Mouse (Mus musculus) erythroblast, embryonic 14.5 days (primary cell): ENCODE measurements at regions not wholly inside any gene's neighbourhood (a gene's known extent, or its start where the extent isn't known, plus 50 kb on each side); places are given as distances from the start of the nearest gene placed in this dataset.

Experiments
- H3K27me3 ChIP-seq: 2 replicates; pipeline ENCODE4 v1.6.1; 2012; ENCODE audit warnings: inconsistent platforms; ENCODE audit not compliant: control insufficient read depth
- H3K36me3 ChIP-seq: 2 replicates; pipeline ENCODE4 v1.6.1; 2012; ENCODE audit warnings: mild to moderate bottlenecking, inconsistent platforms; ENCODE audit not compliant: control insufficient read depth
- H3K4me1 ChIP-seq: 2 replicates; pipeline ENCODE4 v1.6.1; 2012; ENCODE audit warnings: inconsistent platforms; ENCODE audit not compliant: control insufficient read depth
- H3K4me3 ChIP-seq: replicated peaks from 2 replicates; pipeline ENCODE3; 2012; ENCODE audit warnings: moderate library complexity, mild to moderate bottlenecking, inconsistent platforms
- H3K9me3 ChIP-seq: 2 replicates; pipeline ENCODE4 v1.6.1; 2012; ENCODE audit warnings: low read length, inconsistent platforms, mixed read lengths; ENCODE audit not compliant: control insufficient read depth
- GATA1 ChIP-seq: IDR thresholded peaks from 2 replicates; pipeline ENCODE4 v1.6.1; 2012; ENCODE audit warnings: low read length, inconsistent platforms, mixed read lengths
- TAL1 ChIP-seq: IDR thresholded peaks from 3 replicates; pipeline ENCODE4 v1.6.1; 2012; ENCODE audit warnings: low read length, inconsistent platforms, mixed read lengths

DNA sequence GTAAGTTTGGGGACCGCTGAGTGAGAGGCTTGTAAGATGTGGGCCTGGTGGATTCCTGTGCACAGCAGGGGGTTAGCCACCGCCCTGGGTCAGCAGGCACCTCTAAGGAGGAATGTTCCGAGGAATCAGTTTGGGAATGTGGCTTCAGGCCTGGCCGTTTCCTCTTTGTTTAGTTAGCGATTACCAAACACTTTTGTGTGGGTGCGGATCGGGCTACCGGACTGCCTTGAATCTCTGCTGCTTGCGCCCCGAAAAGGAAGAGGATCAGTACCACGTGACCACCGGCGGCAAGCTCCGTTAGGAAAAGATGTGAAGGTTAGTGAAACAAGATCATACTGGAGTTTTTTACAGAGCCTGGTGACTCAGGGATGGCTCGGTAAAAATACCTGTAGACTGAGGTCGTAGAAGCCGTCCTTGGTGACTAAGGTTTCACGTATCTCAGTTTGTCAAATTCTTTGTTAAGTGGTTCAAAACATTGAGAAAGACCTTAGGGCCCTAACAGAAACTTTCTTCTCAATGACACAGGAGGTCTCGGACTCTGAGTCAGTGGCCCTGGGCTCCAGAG lies 71.5 kb downstream of the Zfp281 start:
- Histone ChIP-seq H3K4me3 (no peak overlapping the region), H3K4me1 (no peaks in the 10 kb centered on the region), H3K27me3 (no peaks in the 10 kb centered on the region), H3K9me3 (no peaks in the 10 kb centered on the region), H3K36me3 (no peaks in the 10 kb centered on the region)
- TF ChIP-seq TAL1 (no peak), GATA1 (no peak)

DNA sequence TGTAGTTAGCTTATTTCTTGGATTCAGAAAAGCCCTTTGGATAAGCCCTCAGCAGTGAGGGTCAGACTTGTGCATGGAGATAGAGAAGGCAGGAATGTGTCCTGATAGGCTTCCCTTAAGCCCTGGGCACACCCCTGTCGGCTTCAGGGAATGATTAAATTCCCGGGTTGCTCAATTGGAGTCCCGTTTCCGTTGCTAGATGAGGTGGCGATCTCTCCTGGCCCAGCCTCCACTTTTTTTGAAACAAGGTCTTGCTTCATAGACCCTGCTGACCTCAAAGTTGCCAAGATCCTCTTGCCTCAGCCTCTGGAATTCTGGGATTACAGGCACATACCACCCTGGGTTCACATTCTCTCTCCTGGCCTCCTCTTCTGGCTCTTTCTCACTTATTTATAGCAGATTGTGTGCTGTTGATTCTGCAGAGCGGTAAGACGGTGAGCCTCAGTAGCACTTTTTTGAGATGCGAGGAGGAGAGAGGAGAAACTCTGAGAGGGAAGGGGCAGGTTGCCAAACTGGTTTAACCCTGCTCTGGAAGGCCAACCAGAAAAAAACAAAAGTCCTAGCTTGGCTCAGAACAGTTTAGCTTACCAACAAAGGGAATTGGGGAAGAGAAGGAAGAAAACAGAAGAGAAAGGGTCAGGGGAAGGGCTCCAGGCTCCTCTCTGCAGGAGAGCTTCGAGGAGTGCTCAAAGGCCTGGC lies 73.9 kb downstream of the Zfp281 start:
- H3K4me3 ChIP-seq: no peak overlapping the region
- H3K36me3 ChIP-seq: no peaks in the 10 kb centered on the region
- no peaks in the 10 kb centered on the region for H3K27me3 ChIP-seq
- H3K9me3 ChIP-seq: no peaks in the 10 kb centered on the region
- no peaks in the 10 kb centered on the region for H3K4me1 ChIP-seq
- TF ChIP-seq GATA1: no peak

DNA sequence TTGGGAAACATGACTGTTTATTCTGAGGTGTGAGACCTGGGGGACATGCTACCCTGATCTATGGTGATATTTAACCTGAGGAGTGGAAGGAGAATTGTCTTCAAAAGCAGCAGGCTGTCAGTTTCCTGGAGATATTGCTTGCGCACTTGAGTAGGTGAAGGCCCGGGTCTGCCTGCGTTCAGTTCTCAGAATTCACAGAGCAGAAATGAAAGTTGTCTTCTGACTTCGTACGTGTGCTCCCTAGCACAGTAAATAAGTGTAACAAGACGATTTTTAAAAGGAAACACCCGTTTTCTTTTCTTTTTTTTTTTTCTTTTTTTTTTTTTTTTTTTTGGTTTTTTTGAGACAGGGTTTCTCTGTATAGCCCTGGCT lies 74.4 kb downstream of the Zfp281 start:
- H3K9me3 ChIP-seq: no peaks in the 10 kb centered on the region
- no peaks in the 10 kb centered on the region for H3K4me1 ChIP-seq
- no peaks in the 10 kb centered on the region for H3K27me3 ChIP-seq
- TF ChIP-seq GATA1: no peak
- TF ChIP-seq TAL1: no peak
- H3K36me3 ChIP-seq: no peaks in the 10 kb centered on the region
- no peak overlapping the region for H3K4me3 ChIP-seq

DNA sequence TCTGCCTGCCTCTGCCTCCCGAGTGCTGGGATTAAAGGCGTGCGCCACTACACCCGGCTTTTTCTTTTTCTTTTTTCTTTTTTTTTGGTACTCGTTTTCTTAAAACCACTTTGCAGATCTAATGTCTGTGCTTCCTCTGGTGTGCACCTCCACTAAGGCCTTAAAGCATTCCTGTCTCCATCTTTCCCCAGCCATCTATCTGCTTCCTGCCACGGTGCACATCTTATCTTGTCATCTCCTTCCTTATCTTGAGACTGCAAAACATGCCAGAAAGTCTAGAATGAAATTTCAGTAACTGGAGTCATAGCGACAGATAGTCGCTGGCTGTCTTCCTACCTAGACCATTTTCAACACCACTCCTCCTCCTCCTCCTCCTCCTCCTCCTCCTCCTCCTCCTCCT lies 74.9 kb downstream of the Zfp281 start:
- H3K4me3 ChIP-seq: no peak overlapping the region
- H3K27me3 ChIP-seq: no peaks in the 10 kb centered on the region
- H3K36me3 ChIP-seq: no peaks in the 10 kb centered on the region
- TF ChIP-seq TAL1: no peak
- no peak for TF ChIP-seq GATA1
- no peaks in the 10 kb centered on the region for H3K4me1 ChIP-seq
- no peaks in the 10 kb centered on the region for H3K9me3 ChIP-seq

DNA sequence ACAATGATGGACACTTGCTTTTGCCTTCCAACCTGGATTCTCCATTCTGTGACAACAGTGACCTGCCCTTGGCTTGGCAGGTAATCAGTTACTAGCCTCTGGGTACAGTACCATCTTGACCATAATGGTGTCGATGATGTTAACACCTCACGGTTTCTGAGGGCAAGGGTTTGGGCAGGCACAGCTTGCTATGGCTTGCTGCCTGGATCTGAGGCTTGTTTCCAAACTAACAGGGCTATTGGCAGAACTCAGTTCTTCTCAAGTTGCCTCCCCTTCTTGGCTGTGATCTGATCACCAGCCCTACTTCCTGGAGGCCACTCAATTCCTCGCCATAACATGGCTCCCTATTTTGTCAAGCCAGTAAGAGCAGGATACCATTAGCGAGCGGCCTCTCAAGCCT lies 79.4 kb downstream of the Zfp281 start:
- TF ChIP-seq GATA1 (no peak), TAL1 (no peak)
- Histone ChIP-seq H3K36me3 (no peaks in the 10 kb centered on the region), H3K4me3 (no peak overlapping the region), H3K27me3 (no peaks in the 10 kb centered on the region), H3K4me1 (peaks cover 4% of the 10 kb centered on the region), H3K9me3 (peaks cover 4% of the 10 kb centered on the region; the same call in 1 of the 2 replicates)

DNA sequence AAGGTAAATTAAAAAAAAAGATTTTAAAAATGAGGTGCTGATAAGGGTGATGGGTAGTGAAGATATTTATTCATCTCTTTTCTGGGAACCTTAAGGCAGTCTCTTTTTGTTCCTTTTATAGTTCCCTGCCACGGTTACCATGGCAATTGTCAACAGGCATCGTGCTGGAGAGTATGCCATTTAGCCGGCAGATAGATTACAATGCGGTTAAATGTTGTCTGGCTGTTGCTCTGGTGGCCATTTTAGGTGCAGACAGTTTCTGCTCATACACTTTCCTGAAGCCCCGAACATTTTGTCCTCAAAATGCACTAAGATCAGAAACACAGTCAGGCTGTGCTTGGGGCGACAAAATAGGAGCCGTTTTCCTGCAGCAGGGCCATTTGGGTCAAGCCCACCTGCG lies 81.8 kb downstream of the Zfp281 start:
- Histone ChIP-seq H3K4me3 (no peak overlapping the region), H3K4me1 (peaks cover 4% of the 10 kb centered on the region), H3K9me3 (peaks cover 4% of the 10 kb centered on the region; the same call in 1 of the 2 replicates), H3K27me3 (no peaks in the 10 kb centered on the region), H3K36me3 (no peaks in the 10 kb centered on the region)
- TF ChIP-seq GATA1: no peak

DNA sequence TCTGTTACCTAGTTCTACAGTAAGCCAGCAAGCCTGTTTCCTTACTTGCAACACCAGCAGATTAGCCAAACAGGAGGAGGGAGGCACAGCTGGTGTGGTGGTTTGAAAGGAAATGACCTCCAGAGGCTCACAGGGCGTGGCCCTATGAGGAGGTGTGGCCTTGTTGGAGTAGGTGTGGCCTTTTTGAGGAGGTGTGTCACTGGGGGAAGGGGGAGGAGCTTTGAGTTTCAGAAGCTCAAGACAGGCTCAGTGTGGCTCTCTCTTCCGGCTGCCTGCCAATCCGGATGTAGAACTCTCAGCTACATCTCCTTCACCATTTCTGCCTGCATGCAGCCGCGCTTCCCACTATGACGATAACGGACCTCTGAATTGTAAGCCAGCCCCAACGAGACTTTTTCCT lies 82.7 kb downstream of the Zfp281 start:
- H3K4me1 ChIP-seq: peaks cover 4% of the 10 kb centered on the region
- no peaks in the 10 kb centered on the region for H3K27me3 ChIP-seq
- TF ChIP-seq TAL1 (no peak), GATA1 (no peak)
- H3K4me3 ChIP-seq: no peak overlapping the region
- peaks cover 4% of the 10 kb centered on the region; the same call in 1 of the 2 replicates for H3K9me3 ChIP-seq
- no peaks in the 10 kb centered on the region for H3K36me3 ChIP-seq

DNA sequence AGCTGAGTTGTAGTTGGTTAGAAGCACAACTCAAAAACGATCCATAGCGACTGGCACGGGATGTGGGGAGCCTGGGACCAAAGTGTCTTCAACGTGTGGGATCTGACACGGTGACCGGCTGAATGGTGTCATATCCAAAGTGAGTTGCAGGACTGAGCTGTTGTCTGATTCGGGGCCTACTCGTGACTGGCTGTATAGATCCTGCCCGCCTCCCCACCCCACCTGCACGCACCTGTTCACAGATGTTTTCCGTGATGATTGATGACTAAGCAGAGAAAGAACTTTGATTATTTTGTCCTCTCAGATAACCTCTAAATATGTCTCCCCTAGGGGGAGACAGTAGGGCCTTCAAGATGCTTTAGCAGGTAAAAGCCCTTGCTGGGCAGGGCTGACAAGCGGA lies 83.2 kb downstream of the Zfp281 start:
- H3K36me3 ChIP-seq: no peaks in the 10 kb centered on the region
- H3K9me3 ChIP-seq: peaks cover 4% of the 10 kb centered on the region; the same call in 1 of the 2 replicates
- H3K27me3 ChIP-seq: no peaks in the 10 kb centered on the region
- peaks cover 4% of the 10 kb centered on the region for H3K4me1 ChIP-seq
- no peak for TF ChIP-seq GATA1
- TF ChIP-seq TAL1: no peak
- H3K4me3 ChIP-seq: no peak overlapping the region

DNA sequence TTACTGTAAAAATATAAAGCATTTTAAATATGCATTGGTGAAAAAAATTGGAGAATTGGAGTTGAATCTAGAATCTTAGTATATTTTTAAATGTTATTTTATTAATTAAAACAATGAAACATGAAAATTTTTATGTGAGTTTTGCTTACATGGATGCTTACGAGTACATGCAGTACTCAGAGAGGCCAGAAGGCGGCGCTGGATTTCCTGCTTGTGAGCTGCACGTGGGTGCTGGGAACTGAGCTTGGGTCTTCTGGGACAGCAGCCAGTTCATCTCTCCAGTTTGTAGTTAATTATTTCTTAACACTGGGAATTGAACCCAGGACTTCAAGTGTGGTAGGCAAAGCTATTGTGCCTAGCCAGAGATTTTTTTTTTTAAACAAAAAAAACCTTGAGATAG lies 85.5 kb downstream of the Zfp281 start:
- no peak overlapping the region for H3K4me3 ChIP-seq
- peaks cover 4% of the 10 kb centered on the region; the same call in 1 of the 2 replicates for H3K9me3 ChIP-seq
- TF ChIP-seq TAL1 (no peak), GATA1 (no peak)
- H3K36me3 ChIP-seq: no peaks in the 10 kb centered on the region
- no peaks in the 10 kb centered on the region for H3K27me3 ChIP-seq
- peaks cover 4% of the 10 kb centered on the region for H3K4me1 ChIP-seq

DNA sequence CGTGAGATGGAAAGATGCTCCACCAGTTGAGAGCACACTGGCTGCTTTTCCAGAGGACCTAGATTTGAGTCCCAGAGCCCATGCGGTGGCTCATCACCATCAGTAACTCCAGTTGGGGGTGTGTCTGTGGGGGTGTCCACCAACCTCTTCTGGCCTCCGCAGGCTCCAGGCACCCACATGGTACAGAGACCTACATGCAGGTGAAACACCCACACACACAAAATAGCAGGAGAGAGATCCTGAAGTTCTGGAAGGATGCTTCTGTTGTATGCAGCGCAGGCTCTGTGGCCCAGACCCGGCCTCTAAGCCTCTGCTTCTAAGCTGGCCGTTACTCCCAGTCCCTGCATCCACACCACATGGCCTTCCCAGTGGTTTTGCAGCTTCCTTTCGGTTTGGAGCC lies 86.5 kb downstream of the Zfp281 start:
- Histone ChIP-seq H3K27me3 (no peaks in the 10 kb centered on the region), H3K4me3 (no peak overlapping the region), H3K36me3 (no peaks in the 10 kb centered on the region), H3K9me3 (peaks cover 4% of the 10 kb centered on the region; the same call in 1 of the 2 replicates), H3K4me1 (peaks cover 4% of the 10 kb centered on the region)
- TF ChIP-seq TAL1: no peak
- no peak for TF ChIP-seq GATA1
